Comparison of ENCODE assay signal across 8 mouse cellular contexts in the genomic region with DNA sequence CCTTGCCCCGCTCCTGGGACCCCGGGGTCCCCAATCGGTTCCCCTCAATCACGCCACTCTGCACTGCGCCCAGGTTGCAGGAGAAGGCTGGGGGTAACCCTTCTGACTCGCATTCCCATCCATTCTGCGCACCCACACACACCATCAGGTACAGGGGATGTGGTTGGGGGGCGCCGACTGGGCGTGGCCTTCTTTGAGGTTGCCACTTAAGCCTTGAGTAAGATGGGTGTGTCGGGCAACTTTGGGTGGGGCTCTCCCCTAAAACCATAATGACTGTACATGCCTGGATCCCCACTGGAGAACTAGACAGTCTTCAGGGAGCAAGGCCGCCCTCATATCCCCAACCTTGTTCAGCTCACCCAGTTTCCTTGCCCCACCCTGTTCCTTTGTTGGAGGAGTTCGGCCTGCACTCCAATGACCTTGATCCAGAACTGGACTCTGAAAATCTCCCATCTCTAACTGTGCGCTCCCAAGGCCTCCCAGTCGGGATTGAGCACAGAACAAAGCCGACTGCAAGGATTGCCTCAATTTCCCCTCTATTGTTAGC. TPM values are rescaled to one million over a fixed set of nuclear protein-coding genes. Genes with fewer than 3 reads are reported as not detected.
DNase-seq lines count a peak whose midpoint lies in the region; ATAC-seq and TF ChIP-seq lines count a peak whose summit lies in the region.

No protein-coding gene starts in this region.

- peaks cover 48% of the 10 kb centered on the region for H3K27me3 ChIP-seq in heart, embryonic 11.5 days (ENCODE audit: control insufficient read depth, insufficient read depth, low read length)
- peaks cover 8% of the 10 kb centered on the region; the same call in 1 of the 2 replicates for H3K27me3 ChIP-seq in heart, adult 2 months (ENCODE audit: control insufficient read depth, insufficient read depth, low read length)
- H3K27me3 ChIP-seq in embryonic facial prominence, embryonic 12.5 days = peaks cover 61% of the 10 kb centered on the region
- peaks cover 73% of the 10 kb centered on the region for H3K27me3 ChIP-seq in limb, embryonic 13.5 days

- peak overlapping the region; percentile 37 for H3K4me3 ChIP-seq in heart, embryonic 11.5 days (ENCODE audit: low read depth, low read length)
- no peak overlapping the region for H3K4me3 ChIP-seq in heart, adult 2 months
- peak overlapping the region; percentile 46 for H3K4me3 ChIP-seq in embryonic facial prominence, embryonic 12.5 days
- peak overlapping the region; percentile 42 for H3K4me3 ChIP-seq in limb, embryonic 13.5 days

- no peak for ATAC-seq in heart, embryonic 11.5 days (replicated peaks; ENCODE audit: insufficient number of reproducible peaks, low FRiP score, low TSS enrichment)
- peak; percentile 44; the same call in 1 of the 2 replicates for ATAC-seq in embryonic facial prominence, embryonic 12.5 days (ENCODE audit: insufficient number of reproducible peaks, insufficient read depth, low FRiP score, low TSS enrichment)
- no peak for ATAC-seq in limb, embryonic 13.5 days (ENCODE audit: low FRiP score, low read depth)
- ATAC-seq in granulocyte monocyte progenitor cell, adult 5-6 weeks (replicated peaks; ENCODE audit: poor library complexity, severe bottlenecking) = no peak
- ATAC-seq in monocyte, adult 5-6 weeks (replicated peaks; ENCODE audit: insufficient number of reproducible peaks, low FRiP score, low TSS enrichment, poor library complexity, severe bottlenecking) = no peak
- no peak for ATAC-seq in megakaryocyte progenitor cell, adult 5-6 weeks (replicated peaks; ENCODE audit: poor library complexity)

- peaks cover 37% of the 10 kb centered on the region for H3K4me1 ChIP-seq in heart, embryonic 11.5 days (ENCODE audit: control insufficient read depth, insufficient read depth, low read length)
- no peaks in the 10 kb centered on the region; the same call in 1 of the 2 replicates for H3K4me1 ChIP-seq in heart, adult 2 months (ENCODE audit: control insufficient read depth, insufficient read depth, low read length)
- H3K4me1 ChIP-seq in embryonic facial prominence, embryonic 12.5 days = peaks cover 23% of the 10 kb centered on the region
- peaks cover 21% of the 10 kb centered on the region for H3K4me1 ChIP-seq in limb, embryonic 13.5 days

- DNase-seq in heart, adult 2 months = no peak
- peak; percentile 26 for DNase-seq in CD4-positive helper T cell, adult 2 months (ENCODE audit: low read depth, low spot score)

- TF ChIP-seq CTCF in heart, adult 2 months (IDR thresholded peaks at IDR 0.05) = no peak

- peak overlapping the region; percentile 64 for H3K4me2 ChIP-seq in heart, embryonic 11.5 days
- H3K4me2 ChIP-seq in embryonic facial prominence, embryonic 12.5 days (replicated peaks) = peak overlapping the region; percentile 61
- H3K4me2 ChIP-seq in limb, embryonic 13.5 days (replicated peaks) = peak overlapping the region; percentile 68

- whole genome bisulfite sequencing in heart, embryonic 11.5 days (ENCODE audit: insufficient replicate concordance) = 11% methylated on average over 16 of the region's 16 CpGs
- 17% methylated on average over 16 of the region's 16 CpGs for WGBS in heart, adult 2 months
- 4% methylated on average over 16 of the region's 16 CpGs for WGBS in embryonic facial prominence, embryonic 12.5 days
- 9% methylated on average over 16 of the region's 16 CpGs for WGBS in limb, embryonic 13.5 days

- no peak for TF ChIP-seq POLR2A in heart, adult 2 months (IDR thresholded peaks at IDR 0.05; ENCODE audit: insufficient read depth, low read depth, low read length)

- no peak overlapping the region for H3K27ac ChIP-seq in heart, embryonic 11.5 days (ENCODE audit: low read depth, low read length)
- H3K27ac ChIP-seq in heart, adult 2 months = no peak overlapping the region
- peak overlapping the region; percentile 57; the same call in 1 of the 2 replicates for H3K27ac ChIP-seq in embryonic facial prominence, embryonic 12.5 days
- no peak overlapping the region for H3K27ac ChIP-seq in limb, embryonic 13.5 days

- H3K9ac ChIP-seq in heart, embryonic 11.5 days (ENCODE audit: low read depth, low read length) = no peak overlapping the region
- H3K9ac ChIP-seq in heart, adult 2 months (ENCODE audit: low read depth, low read length) = no peak overlapping the region
- peak overlapping the region; percentile 39 for H3K9ac ChIP-seq in embryonic facial prominence, embryonic 12.5 days
- peak overlapping the region; percentile 26; the same call in 1 of the 2 replicates for H3K9ac ChIP-seq in limb, embryonic 13.5 days

- no peaks in the 10 kb centered on the region for H3K9me3 ChIP-seq in heart, embryonic 11.5 days (replicated peaks; ENCODE audit: control insufficient read depth, low read length)
- no peaks in the 10 kb centered on the region for H3K9me3 ChIP-seq in embryonic facial prominence, embryonic 12.5 days
- H3K9me3 ChIP-seq in limb, embryonic 13.5 days = no peaks in the 10 kb centered on the region

- intact Hi-C loops in heart, adult 2 months (cut with DNase I) = no loop called here

- no peaks in the 10 kb centered on the region for H3K79me2 ChIP-seq in heart, adult 2 months (replicated peaks; ENCODE audit: control insufficient read depth, insufficient read depth, low read length)

- no peaks in the 10 kb centered on the region for H3K36me3 ChIP-seq in heart, embryonic 11.5 days (ENCODE audit: control insufficient read depth, insufficient read depth, low read length)
- no peaks in the 10 kb centered on the region for H3K36me3 ChIP-seq in heart, adult 2 months (ENCODE audit: control insufficient read depth, insufficient read depth, low read length)
- H3K36me3 ChIP-seq in embryonic facial prominence, embryonic 12.5 days = no peaks in the 10 kb centered on the region
- H3K36me3 ChIP-seq in limb, embryonic 13.5 days = no peaks in the 10 kb centered on the region

- no peak for TF ChIP-seq EP300 in heart, adult 2 months (IDR thresholded peaks at IDR 0.05; ENCODE audit: insufficient read depth, low read depth, low read length)

RNA-seq across cellular contexts. Expression of a gene that starts 0.6 kb away (rescaled TPM):
- polyA plus RNA-seq in heart, embryonic 11.5 days (2014; fragmentation: Nextera tagmentation; extraction: Ambion mirVana) = 13.6 and 13.8 TPM in 2 replicates
- under 1 TPM in 1 of 2 experiments, not detected in 1; 0.59 TPM for total RNA-seq in heart, adult 2 months (2021)
- 4.6 and 6.2 TPM in 2 replicates for polyA plus RNA-seq in heart, adult 2 months (2012; rRNA removed)
- 147 and 201 TPM in 2 replicates for polyA plus RNA-seq in embryonic facial prominence, embryonic 12.5 days (2016; fragmentation: Nextera tagmentation; extraction: Ambion mirVana)
- polyA plus RNA-seq in limb, embryonic 13.5 days (2015; fragmentation: Nextera tagmentation; extraction: Ambion mirVana) = 6.9 and 9.4 TPM in 2 replicates
- total RNA-seq in granulocyte monocyte progenitor cell, adult 5-6 weeks (2014; fragmentation: Nextera tagmentation) = not detected in 2 replicates
- total RNA-seq in granulocyte monocyte progenitor cell, adult 5-6 weeks (2017) = not detected in 2 replicates
- 0.29 to 0.96 TPM (median 0.76 TPM) in 3 replicates for total RNA-seq in monocyte, adult 5-6 weeks (2017)
- total RNA-seq in megakaryocyte progenitor cell, adult 5-6 weeks (2015) = 0.15 TPM in 1 of 2 replicates, not detected in the other
- 0.17 TPM in 1 of 2 replicates, not detected in the other for total RNA-seq in megakaryocyte progenitor cell, adult 5-6 weeks (2017)

RNA-seq across cellular contexts. Expression of a gene that starts 4.9 kb away (rescaled TPM):
- polyA plus RNA-seq in heart, embryonic 11.5 days (2014; fragmentation: Nextera tagmentation; extraction: Ambion mirVana) = 0.06 TPM in 1 of 2 replicates, not detected in the other
- total RNA-seq in heart, adult 2 months (2021) = not detected
- polyA plus RNA-seq in heart, adult 2 months (2012; rRNA removed) = not detected in 2 replicates
- polyA plus RNA-seq in embryonic facial prominence, embryonic 12.5 days (2016; fragmentation: Nextera tagmentation; extraction: Ambion mirVana) = 0.15 and 0.17 TPM in 2 replicates
- 0.05 TPM in 1 of 2 replicates, not detected in the other for polyA plus RNA-seq in limb, embryonic 13.5 days (2015; fragmentation: Nextera tagmentation; extraction: Ambion mirVana)
- total RNA-seq in granulocyte monocyte progenitor cell, adult 5-6 weeks (2014; fragmentation: Nextera tagmentation) = 0.28 TPM in 1 of 2 replicates, not detected in the other
- 0.05 TPM in 1 of 2 replicates, not detected in the other for total RNA-seq in granulocyte monocyte progenitor cell, adult 5-6 weeks (2017)
- total RNA-seq in monocyte, adult 5-6 weeks (2017) = not detected in 3 replicates
- not detected in 2 replicates for total RNA-seq in megakaryocyte progenitor cell, adult 5-6 weeks (2015)
- total RNA-seq in megakaryocyte progenitor cell, adult 5-6 weeks (2017) = 0.12 and 0.14 TPM in 2 replicates

RNA-seq across cellular contexts. Expression of a gene that starts 11.5 kb away (rescaled TPM):
- polyA plus RNA-seq in heart, embryonic 11.5 days (2014; fragmentation: Nextera tagmentation; extraction: Ambion mirVana) = 32.2 and 36.1 TPM in 2 replicates
- total RNA-seq in heart, adult 2 months (2021) = 10 to 100 TPM; 56.4 to 63.4 TPM
- polyA plus RNA-seq in heart, adult 2 months (2012; rRNA removed) = 48.1 and 54.7 TPM in 2 replicates
- 42.2 and 42.7 TPM in 2 replicates for polyA plus RNA-seq in embryonic facial prominence, embryonic 12.5 days (2016; fragmentation: Nextera tagmentation; extraction: Ambion mirVana)
- polyA plus RNA-seq in limb, embryonic 13.5 days (2015; fragmentation: Nextera tagmentation; extraction: Ambion mirVana) = 38.3 and 41.7 TPM in 2 replicates
- 55.6 and 58.3 TPM in 2 replicates for total RNA-seq in granulocyte monocyte progenitor cell, adult 5-6 weeks (2014; fragmentation: Nextera tagmentation)
- 57.5 and 75.5 TPM in 2 replicates for total RNA-seq in granulocyte monocyte progenitor cell, adult 5-6 weeks (2017)
- 9.1 to 9.7 TPM (median 9.4 TPM) in 3 replicates for total RNA-seq in monocyte, adult 5-6 weeks (2017)
- total RNA-seq in megakaryocyte progenitor cell, adult 5-6 weeks (2015) = 30.0 and 33.6 TPM in 2 replicates
- 47.5 and 63.1 TPM in 2 replicates for total RNA-seq in megakaryocyte progenitor cell, adult 5-6 weeks (2017)

RNA-seq across cellular contexts. Expression of a gene that starts 38.3 kb away (rescaled TPM):
- 148 and 165 TPM in 2 replicates for polyA plus RNA-seq in heart, embryonic 11.5 days (2014; fragmentation: Nextera tagmentation; extraction: Ambion mirVana)
- total RNA-seq in heart, adult 2 months (2021) = 100 to 1,000 TPM; 125 to 134 TPM
- 137 and 147 TPM in 2 replicates for polyA plus RNA-seq in heart, adult 2 months (2012; rRNA removed)
- 172 and 186 TPM in 2 replicates for polyA plus RNA-seq in embryonic facial prominence, embryonic 12.5 days (2016; fragmentation: Nextera tagmentation; extraction: Ambion mirVana)
- 155 and 156 TPM in 2 replicates for polyA plus RNA-seq in limb, embryonic 13.5 days (2015; fragmentation: Nextera tagmentation; extraction: Ambion mirVana)
- total RNA-seq in granulocyte monocyte progenitor cell, adult 5-6 weeks (2014; fragmentation: Nextera tagmentation) = 110 and 113 TPM in 2 replicates
- total RNA-seq in granulocyte monocyte progenitor cell, adult 5-6 weeks (2017) = 194 and 224 TPM in 2 replicates
- total RNA-seq in monocyte, adult 5-6 weeks (2017) = 415 to 577 TPM (median 562 TPM) in 3 replicates
- 73.1 and 90.2 TPM in 2 replicates for total RNA-seq in megakaryocyte progenitor cell, adult 5-6 weeks (2015)
- 89.8 and 94.1 TPM in 2 replicates for total RNA-seq in megakaryocyte progenitor cell, adult 5-6 weeks (2017)

Comparison
In these comparisons a context has a peak if more than half of its experiments do, and no peak if none do; other contexts are left out.
1. H3K9ac ChIP-seq: peak in embryonic facial prominence, embryonic 12.5 days (single experiment) and limb, embryonic 13.5 days (single experiment); none in heart, embryonic 11.5 days (single experiment) and heart, adult 2 months (single experiment).
2. Peak in every context shown above with its lines, with median percentiles within 50 percentile points of each other: H3K4me2 ChIP-seq.